Mouse (Mus musculus): ENCODE data around the gene Olfr721-ps1. TPM values are rescaled to one million over a fixed set of nuclear protein-coding genes. Genes with fewer than 3 reads are reported as not detected.

Gene Olfr721-ps1
- total RNA-seq (2021) = not detected
- long read RNA-seq = 0 reads

DNA sequence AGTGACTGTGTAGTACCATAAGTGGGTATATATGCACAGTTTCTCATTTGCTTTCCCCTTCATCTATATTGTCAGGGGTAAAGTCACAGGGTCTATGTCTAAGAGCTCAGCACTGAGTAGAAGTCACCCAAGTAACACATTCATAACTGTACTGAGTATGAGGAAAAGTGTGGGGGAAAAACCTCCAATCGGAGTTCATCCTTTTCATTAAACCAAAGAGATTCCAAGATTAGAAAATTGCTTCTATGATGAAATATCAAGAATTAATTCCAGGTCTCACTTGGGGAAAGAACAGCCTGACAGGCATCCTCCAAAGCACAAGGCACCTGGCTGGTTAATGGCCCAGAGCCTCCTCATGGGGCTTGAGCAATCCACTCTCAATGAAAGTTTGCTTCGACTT, at the start of gene Olfr721-ps1:
Gene Olfr721-ps1 (plus strand): TSS at position 301 of the 400 bp plus-strand sequence.
- DNase-seq (ENCODE audit: low spot score in 2 of 2) = no peak

DNA sequence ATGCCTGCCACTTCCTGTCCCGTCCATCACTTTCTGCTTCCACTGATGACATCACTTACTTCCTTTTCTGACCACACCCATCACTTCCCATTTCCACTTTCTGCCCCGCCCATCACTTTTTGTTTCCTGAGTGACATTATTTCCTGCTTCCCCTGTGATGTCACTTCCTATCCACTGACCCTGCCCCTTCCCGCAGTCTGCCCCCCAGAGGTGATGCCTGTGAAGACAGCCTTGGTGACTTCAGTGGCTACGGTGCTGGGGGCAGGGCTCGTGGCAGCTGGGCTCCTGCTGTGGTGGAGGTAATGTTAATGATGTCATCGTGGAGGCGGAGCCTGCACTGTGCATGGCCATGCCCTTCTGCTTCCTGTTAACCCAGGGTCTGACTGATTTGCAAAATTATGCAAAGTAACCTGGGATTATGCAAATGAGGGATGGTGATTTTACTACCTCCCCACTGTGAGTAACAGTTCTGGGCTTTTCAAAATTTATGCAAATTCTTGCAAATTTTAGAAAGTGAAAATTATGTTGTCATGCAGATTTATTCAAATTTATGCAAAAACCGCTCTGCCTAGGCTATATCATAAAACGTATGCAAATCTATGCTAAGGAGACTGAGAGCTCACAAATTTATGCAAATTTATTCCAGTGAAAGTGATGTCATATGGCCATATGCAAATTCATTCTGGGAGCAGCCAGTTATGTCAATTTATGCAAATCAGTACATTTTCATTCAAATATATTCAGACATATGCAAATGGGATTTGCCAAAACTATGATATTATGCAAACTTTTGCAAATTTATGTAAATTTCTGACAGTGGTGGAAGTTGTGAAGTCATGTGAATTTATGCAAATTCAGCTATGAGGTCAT, 49.1 kb upstream of the Olfr721-ps1 start:
- peak; percentile 5 to 24 for DNase-seq (ENCODE audit: low spot score in 2 of 2)

DNA sequence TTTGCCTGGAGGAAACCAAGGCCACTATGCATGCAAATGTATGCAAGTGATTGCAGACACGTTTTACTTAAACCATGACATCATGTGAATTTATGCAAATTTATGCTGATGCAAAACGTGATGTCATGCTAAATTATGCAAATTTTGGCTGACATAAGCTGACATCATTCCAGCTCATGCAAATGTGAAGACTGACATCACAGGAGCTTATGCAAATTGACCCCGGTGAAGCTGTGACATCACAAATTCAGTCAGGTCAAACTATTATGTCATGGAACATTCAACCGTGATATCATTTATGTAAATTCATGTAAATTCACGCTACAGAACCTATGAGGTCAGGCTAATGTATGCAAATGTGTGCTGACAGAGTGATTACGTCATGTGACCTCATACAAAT, 48.5 kb upstream of the Olfr721-ps1 start:
- DNase-seq (ENCODE audit: low spot score in 2 of 2) = no peak

DNA sequence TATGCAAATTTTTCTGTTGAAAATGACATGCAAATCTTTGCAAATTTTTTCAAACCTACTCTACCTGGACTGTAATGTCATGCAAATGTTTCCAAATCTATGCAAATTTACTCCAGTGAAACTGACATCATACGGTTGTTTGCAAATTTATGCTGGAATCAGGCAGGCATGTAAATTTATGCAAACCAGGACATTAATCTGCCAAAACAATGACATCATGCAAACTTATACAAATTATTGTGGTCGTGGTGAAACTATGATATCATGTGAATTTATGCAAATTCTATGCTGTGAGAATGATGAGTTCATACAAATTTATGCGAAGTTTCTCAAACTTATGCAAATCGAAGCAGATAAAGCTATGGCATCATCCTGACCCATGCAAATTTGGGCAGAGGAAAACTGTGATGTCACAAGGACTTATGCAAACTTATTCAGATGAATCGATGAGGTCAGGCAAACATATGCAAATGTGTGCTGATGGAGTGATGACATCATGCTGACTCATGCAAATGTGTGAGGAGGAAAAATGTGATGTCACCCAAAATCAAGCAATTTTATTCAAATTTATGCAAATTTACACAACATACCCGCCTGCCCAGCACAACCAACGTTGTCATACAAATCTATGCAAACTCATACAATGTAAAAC, 47.9 kb upstream of the Olfr721-ps1 start:
- DNase-seq (ENCODE audit: low spot score in 2 of 2) = no peak

DNA sequence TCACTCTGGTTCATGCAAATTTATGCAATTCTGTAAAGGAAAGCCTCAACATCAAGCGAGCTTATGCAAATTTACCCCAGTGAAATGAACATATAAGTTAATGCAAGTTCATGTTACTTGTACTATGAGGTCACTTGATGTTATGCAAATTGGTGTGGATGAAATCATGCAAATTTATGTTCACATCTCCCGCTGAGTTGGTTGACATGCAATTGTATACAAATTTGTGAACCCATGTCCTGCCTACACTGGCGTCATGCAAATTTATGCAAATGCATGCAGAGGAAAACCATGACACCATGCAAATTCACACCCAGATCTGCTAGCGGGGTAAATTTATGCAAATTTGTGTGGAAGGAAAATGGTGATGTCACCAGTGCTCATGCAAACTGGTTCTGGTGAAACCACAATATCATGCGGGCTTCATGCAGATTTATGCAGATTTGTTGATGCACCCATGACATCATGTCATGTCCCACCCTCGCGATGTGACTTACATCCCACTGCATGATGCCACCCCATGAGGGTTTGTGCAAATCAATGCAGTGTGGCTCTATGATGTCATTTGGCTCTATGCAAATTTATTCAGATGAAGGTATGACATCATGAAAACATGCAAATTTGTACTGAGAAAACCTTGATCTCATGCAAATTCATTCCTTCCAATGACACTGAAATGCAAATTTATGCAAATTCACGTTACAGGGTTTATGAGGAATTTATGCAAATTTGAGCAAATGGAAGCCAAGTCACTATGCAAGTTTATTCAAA, 47.2 kb upstream of the Olfr721-ps1 start:
- no peak for DNase-seq (ENCODE audit: low spot score in 2 of 2)

DNA sequence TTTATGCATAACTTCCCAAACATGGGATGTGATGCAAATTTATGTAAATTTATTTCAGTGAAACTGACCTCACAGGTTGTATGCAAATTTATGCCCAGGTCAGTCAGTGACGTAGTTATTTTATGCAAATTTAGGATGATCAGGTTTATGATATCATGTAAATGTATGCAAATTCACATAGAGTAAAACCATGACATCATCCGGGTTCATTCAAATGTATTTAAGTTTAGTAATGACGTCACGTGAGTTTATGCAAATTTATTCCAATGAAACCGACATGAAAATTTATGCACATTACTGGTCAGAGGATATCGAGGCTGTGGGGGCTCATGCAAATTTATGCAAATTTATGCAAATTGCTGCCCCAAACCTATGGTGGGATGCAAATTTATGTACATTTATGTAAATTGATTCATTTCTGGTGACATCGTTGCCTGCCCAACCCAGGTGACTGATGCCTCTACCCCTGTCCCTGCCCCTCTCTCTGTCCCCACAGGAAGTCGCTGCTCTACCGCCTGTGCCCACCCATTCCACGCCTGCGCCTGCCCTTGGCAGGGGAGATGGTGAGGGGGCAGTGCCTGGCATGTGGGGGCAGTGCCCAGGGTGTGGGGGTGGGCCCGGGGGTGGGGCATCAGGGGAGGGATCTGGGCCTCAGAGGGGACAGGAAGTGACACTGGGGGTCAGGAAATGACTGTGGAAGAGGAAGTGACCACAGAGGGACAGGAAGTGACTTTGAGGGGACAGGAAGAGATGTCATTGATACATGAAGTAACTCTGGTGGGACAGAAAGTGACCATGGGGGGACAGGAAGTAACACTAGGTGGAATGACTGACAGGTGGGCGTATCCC, 46.4 kb upstream of the Olfr721-ps1 start:
- DNase-seq (ENCODE audit: low spot score in 2 of 2) = no peak

DNA sequence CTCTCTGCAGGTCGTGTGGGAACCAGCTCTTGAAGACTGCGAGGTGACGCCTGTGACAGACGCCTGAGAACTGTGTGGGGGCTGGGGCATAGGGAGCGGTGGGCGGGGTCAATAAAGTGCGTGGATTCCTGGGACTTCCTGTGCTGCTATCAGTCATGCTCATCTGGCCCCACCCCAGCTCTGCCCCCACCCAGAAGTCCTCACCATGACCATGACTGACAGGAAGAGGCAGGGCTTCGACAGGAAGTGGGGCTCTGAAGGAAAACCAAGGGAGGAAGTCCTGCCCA, 45.8 kb upstream of the Olfr721-ps1 start:
- DNase-seq (ENCODE audit: low spot score in 2 of 2) = no peak

DNA sequence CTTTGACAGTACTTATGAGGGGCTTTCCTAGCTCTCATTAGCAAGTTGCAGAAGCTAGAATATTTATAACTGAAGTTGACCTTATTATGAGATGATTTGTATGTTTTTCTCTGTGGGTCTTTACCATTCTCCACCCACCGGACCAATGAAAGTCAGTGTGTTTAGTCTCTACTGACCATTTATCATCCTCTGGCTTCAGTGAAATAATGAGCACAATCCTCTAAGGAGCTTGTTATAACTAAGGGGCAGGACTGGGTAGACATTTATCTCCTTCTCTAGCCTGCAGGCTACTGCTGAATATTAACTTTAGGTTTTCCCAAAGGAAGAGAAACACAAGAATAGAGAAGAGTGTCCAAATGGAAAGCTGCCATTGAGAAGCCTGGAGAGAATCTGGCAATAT, 5.6 kb upstream of the Olfr721-ps1 start:
- no peak for DNase-seq (ENCODE audit: low spot score in 2 of 2)

DNA sequence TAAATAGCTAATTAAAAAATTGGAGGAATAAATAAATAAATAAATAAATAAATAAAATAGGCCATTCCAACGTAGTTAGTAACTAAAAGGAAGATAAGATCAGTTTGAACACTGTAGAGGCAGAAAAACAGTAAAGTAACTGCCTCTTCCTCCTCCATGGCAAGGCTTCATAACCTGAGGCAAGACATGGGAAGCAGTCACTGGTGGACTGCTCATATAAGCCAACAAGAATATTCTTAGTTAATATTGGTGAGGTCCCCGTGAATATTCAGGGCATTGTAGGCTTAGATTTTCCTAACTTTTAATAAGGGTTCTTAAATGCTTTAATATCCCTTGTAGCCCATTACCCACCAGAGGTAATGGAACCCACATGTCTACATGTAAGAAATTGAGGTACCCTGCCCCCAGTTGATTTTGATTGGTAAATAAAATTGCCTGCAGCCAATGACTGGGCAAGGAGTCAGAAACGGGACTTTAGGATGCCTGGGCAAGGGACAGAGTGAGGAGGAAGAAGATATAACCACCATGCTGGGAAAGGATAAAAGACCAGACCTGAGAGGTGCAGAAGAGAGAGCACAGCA, 35.1 kb downstream of the Olfr721-ps1 start:
- DNase-seq (ENCODE audit: low spot score in 2 of 2) = no peak

Other genes starting within 250 kb of the Olfr721-ps1 start
- not detected for gene Olfr720, start 214.5 kb upstream of the Olfr721-ps1 start, total RNA-seq (2021)
- gene Olfr31, start 78.5 kb upstream of the Olfr721-ps1 start, total RNA-seq (2021) = not detected
- 1 to 10 TPM; 3.3 to 4.2 TPM for gene Il3ra, start 55.0 kb upstream of the Olfr721-ps1 start, total RNA-seq (2021)